Mouse (Mus musculus): Measurements from ENCODE around the gene Mpdz.

The Mpdz gene

DNA sequence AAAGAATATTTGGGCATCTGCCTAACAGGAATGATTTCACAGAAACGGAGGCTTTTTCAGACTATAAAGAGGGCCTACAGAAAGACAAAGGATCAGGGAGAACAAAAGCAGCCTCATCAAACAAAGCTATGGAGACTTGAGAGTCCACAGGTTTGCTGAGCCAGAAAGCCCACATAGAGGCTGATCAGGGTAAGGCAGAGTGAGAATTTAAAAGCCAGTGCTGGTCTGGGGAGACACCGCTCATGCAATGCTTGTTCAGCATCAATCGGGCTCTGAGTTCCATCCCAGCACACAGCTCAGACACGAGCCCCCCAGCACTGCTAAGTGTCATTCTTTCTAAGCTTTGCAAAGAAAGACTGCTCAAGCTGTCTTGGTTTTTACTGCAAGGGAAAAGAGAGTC, 162.5 kb downstream of the Mpdz start:
- no peak for DNase-seq (ENCODE audit: low spot score)

DNA sequence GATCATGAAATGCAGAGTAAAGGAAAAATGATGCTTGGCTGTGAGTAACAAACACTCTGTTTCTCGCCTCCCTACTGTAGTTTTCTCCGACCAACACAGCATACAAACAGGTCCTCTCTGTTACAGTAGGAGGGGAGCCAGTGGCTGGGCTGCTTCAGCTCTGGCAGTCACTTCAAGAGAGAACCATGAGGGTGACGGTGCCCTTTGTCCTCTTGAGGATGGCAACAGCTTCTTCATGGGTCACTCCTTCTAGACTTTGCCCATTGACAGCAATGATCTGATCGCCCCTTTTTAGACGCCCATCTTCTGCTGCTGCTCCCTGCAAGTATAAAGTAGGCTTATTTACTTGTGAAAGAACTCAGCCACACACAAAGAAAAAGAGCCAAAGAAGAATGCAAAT, 163.2 kb downstream of the Mpdz start:
- no peak for DNase-seq (ENCODE audit: low spot score)

DNA sequence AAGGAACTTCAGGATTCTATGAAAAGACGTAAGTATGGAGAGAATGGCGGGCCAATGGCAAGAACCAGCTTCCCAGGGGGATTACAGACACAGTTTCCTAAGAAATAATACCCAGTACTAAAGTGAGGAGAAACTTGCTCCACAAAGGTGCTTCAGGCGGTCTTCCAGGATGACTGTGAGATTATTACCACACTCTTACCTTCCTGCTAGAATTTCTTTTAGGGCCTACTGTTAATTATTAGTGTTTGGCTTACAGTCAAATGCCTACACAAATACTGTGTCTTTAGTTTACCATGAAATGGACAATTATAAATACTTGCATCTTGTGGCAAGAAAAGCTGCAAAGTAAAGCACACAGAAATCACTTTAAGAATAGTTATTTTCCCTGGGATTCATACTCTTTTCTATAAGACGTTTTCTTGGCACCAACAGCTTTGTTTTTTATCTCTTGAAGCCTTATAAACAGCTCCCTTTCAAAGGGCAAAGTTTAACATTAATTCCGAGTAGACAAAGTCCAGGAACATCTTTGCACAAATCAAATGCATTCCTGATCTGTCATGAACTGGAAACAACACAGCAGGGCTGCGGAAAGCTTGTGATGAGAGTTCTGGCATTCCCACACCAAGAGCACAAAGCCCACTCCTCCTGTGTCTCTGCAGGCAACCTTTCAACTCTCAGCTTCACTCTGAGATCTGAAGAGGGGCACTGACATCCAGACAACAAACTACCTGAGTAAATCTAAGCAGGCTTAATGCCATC, 166.5 kb downstream of the Mpdz start:
- DNase-seq (ENCODE audit: low spot score), result no peak

DNA sequence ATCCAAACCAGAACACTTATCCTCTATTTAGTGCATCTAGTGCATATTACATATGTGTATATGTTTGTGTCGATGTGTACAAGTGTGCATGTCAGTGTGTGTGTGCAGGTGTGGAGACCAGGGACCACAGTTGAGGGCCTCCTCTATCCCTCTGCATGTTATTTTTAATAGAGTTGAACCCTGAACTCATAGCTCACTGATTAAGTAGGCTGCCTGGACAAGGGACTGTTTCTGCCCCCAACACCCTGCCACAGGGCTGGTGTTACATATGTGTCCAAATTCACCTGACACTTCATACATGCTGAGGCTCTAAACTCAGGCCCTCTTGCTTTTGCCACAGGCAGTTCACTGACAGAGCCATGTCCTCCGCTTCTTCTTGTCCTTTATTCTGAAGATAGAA, 169.5 kb downstream of the Mpdz start:
- no peak for DNase-seq (ENCODE audit: low spot score)

DNA sequence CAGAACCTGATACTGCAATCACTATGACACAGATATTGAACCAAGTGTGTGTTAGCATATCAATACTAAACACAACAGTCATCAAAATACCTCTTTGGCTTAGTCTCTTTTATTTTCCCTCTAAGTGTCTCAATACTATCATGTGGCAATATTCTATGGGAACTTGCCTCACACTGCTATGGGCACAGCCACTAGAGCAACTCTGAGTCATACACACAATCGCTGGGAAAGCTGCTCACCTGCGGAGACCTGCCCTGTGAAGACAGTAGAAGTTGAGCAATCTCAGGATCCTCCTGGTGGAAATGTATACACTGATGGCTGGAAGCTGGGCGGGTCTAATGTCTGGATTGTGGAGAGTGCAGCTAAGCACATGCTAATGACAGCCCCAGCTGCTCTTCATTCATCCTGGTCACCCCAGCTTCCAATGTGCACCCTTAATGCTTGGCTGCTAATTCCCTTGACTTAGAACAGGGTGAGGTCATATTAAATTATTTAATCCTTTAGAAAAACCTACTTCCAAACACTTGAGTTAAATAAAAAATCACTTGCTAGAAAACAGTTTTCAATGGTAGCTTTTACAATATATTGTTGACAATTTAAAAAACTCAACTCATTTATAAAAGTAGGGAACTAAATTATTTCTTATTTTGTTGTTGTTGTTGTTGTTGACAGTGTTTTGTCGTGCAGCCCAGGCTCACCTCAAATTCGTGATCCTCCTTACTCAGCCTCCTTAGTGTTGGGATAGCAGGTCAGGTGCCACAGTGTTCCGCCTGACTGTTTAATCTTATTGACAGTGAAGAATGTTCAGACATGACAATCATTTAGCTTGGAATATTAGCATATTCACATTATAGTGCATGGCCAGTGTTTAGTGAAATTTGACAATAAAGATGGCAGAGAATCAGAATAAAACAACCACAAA, 189.5 kb downstream of the Mpdz start:
- no peak for DNase-seq (ENCODE audit: low spot score)

DNA sequence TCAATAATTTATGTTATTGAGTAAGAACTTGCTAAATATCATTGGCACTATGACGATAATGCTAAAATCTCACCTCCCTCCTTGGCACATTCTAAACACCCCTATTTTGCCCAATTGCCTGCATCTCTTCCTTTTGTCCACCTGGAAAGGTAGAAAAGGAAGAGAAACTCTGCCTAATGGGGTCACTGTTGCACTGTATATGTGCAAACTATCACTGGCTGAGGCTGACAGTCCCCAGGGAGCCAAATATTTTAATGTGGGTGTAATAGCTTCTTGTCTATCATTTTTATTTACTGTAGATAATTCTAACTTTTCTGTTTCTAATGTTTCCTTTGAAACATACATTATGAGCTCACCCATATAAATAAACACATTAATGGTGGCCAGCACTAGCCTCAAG, 190.3 kb downstream of the Mpdz start:
- DNase-seq (ENCODE audit: low spot score), result no peak

DNA sequence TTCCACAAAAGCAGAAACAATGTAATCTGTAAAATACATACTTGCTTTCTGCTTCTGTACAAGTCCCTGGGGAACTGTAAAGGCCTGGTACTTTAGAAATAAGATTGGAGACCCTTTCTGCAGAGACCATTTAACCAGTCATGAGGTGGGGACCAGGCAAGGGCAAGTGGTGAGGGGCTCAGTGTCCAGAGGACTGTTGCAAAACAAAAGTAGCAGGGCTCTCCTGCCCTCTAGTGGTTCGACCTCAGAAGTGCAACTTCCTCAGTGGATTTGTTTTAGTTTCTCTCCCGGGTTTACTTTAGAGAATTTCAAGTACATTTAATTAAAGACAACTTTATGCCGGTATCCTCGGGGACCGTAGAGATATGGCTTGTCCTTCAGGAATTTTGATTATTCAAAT, 190.7 kb downstream of the Mpdz start:
- DNase-seq (ENCODE audit: low spot score), result no peak

DNA sequence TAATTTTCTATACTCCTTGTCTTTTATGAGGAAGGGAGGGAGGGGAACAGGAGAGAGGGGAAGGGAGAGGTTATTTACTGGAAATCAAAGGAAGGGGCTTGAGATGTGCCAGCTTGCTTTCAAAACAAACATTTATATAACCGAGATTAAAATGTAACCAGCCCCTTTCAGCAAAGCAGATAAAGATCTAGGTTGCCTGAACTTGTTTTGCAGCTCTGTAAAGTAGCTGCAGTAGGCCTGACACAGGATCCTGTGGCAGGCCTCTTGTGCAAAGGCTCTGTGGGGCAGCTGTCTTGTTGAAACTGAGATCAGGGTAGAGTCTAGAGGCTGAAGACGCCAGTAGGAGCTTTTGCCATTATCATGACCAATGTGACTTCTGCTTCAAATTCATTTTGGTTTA, 193.4 kb downstream of the Mpdz start:
- no peak for DNase-seq (ENCODE audit: low spot score)

DNA sequence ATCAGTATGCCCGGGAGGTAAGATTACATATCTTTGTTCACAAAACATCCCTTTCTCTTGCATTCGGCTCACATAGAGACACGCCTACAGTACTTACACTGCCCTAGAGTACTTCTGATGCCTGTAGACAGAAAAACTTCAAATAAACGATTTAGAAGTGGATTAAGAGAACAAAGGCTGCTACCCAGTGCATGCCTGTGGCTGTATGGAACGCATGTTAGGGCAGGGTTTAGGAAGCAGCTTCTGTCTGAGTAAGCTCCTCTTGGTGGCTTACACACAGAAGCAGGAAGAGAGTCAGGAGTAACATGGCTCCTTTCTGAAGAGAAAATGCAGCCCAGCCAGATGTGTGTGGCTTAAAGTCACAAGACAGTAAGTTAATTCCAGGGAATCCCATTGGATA, 206.4 kb downstream of the Mpdz start:
- no peak for DNase-seq (ENCODE audit: low spot score)

Measured in T-cell, adult 2 months (primary cell).